Mouse (Mus musculus): ENCODE data around the gene Jph3.
A peak's percentile ranks its signal among the peaks of the same experiment; 100 is the strongest.

The Jph3 gene

GRCm38 (mm10) chr8:121729323-121729722, at the start of gene Jph3:
TSS of gene Jph3 (plus strand) at chr8:121729623.
- DNase-seq (ENCODE audit: low spot score): no peak

DNA sequence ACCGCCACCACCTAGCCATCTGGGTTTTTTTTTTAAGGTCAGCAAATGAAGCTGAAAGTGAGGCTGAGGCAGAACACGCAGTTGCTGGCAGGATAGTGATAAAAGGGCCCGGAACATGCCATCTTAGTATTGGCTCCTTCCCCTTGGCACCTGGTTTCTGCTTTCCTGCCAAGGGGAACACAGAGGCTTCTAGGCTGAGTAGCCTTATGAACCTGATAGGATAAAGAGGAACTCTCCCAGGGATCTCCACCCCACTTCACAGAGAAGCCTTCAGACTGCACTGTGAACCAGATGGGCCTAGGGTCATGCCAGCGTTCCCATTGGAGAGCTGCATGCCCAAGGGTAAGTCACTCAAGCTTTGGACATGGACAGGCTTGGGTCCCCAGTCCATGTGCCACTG, 48.5 kb upstream of the Jph3 start:
- no peak for DNase-seq (ENCODE audit: low spot score)

- no peak for DNase-seq (ENCODE audit: low spot score)
Measured at GRCm38 (mm10) chr8:121681457-121681856, 48.0 kb upstream of the Jph3 start.

- no peak for DNase-seq (ENCODE audit: low spot score)
Measured at GRCm38 (mm10) chr8:121683083-121683832, 46.2 kb upstream of the Jph3 start.

GRCm38 (mm10) chr8:121685419-121685818, 44.0 kb upstream of the Jph3 start:
- no peak for DNase-seq (ENCODE audit: low spot score)

GRCm38 (mm10) chr8:121687455-121688161, 41.8 kb upstream of the Jph3 start:
- DNase-seq (ENCODE audit: low spot score): peak; percentile 55

- DNase-seq (ENCODE audit: low spot score): no peak
Measured at GRCm38 (mm10) chr8:121688496-121688895, 40.9 kb upstream of the Jph3 start.

- no peak for DNase-seq (ENCODE audit: low spot score)
Measured at GRCm38 (mm10) chr8:121694453-121694852, 35.0 kb upstream of the Jph3 start.

GRCm38 (mm10) chr8:121695585-121696184, 33.7 kb upstream of the Jph3 start:
- no peak for DNase-seq (ENCODE audit: low spot score)

GRCm38 (mm10) chr8:121697735-121698614, 31.4 kb upstream of the Jph3 start:
- no peak for DNase-seq (ENCODE audit: low spot score)

GRCm38 (mm10) chr8:121698615-121699101, 30.8 kb upstream of the Jph3 start:
- DNase-seq (ENCODE audit: low spot score): no peak

DNA sequence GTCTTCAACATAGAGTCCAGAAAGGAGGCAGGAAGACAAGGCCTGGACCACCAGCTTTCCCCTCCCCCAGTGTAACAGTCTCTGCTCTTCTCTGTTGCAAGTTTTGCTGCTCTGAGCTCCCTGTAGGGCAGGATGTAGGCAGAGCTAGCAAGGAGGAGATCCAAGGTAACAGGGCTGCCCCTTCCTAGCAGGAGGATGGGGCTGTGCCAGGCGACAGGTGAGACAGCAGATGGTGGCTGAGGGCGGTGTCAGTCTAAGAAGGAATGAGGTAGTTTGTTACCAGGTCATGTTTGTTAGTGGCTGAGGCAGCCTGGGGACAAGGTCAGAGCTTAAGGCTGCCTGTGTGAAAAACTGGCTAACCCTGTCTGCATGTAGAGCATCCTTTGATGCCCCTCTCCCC, 29.5 kb upstream of the Jph3 start:
- no peak for DNase-seq (ENCODE audit: low spot score)

DNA sequence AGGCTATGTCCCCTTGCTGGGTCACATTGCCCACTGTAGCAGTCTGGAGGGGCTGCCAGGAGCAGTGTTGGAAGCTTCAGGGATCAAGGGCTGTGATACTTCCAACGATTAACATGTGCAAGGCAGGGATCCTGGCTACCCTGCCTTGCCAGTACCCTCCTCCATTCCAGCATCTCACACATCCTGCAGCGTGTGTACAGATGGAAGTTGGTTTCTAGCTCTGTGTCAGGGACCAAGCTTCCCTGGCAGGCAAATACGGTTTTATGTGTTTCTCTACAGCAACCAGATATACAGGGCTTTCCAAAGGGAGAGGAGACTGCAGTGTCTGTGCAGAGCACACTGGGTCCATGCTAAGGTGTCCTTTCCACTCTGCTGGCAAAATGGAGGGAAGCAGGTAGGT, 24.2 kb upstream of the Jph3 start:
- DNase-seq (ENCODE audit: low spot score): no peak

DNA sequence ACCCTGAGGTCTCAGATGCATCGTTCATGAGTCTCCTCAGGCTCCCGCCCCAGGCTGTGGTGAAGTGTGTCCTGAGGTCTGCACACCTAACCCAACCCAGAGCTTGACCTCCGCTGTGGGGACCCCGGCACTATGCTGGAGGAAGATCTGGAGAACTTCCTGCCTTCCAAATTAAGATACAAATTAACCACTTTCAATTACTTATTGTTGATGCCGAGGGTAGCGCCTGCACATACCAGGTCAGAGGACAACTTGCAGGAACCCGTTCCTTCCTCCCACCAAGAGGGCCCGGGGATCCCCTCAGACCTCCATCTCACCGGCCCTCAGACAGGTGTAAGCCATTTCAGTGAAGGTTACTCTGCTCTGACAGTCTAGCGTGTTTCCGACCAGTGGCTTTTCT, 22.5 kb upstream of the Jph3 start:
- no peak for DNase-seq (ENCODE audit: low spot score)

- no peak for DNase-seq (ENCODE audit: low spot score)
Measured at GRCm38 (mm10) chr8:121708406-121708805, 21.0 kb upstream of the Jph3 start.

DNA sequence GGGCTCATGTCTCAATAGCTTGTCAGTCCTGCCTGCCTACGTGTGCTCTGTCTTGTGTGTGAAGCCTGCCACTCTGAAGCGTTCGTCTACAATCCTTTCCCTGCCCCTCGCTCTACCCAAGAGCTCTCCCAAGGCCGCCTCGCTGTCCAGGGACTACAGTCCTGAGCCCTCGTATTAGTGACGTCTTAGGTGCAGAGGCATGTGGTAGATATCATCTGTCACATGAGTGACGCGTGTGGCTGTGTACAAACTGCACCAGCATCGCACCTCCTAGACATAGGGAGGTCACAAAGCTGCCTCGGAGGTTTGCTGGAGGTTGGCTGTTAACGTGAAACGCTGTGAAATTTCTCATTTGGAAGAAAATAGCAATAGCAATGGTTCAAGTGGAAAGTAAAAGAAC, 11.9 kb upstream of the Jph3 start:
- no peak for DNase-seq (ENCODE audit: low spot score)

- DNase-seq (ENCODE audit: low spot score): peak; percentile 91
Measured at GRCm38 (mm10) chr8:121717982-121718425, 11.4 kb upstream of the Jph3 start.

DNA sequence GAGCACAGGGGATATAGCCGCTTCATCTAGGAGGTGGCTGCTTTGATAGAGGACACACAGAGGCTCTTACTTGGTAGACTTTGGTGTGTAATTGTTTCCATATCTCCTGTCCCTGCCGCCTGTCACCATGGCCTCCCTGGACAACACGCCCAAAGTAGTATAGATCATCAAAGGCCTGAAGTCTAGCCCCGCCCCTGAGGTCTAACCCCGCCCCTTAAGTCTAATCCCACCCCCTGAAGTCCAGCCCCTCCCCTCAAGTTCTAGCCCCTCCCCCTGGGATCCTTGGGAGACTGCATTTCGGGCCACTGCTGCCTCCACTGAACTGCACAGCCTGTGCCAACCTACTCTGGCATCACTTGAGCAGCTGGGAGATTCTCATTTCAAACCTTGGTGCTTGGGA, 10.5 kb upstream of the Jph3 start:
- no peak for DNase-seq (ENCODE audit: low spot score)

- DNase-seq (ENCODE audit: low spot score): no peak
Measured at GRCm38 (mm10) chr8:121721072-121721471, 8.4 kb upstream of the Jph3 start.

DNA sequence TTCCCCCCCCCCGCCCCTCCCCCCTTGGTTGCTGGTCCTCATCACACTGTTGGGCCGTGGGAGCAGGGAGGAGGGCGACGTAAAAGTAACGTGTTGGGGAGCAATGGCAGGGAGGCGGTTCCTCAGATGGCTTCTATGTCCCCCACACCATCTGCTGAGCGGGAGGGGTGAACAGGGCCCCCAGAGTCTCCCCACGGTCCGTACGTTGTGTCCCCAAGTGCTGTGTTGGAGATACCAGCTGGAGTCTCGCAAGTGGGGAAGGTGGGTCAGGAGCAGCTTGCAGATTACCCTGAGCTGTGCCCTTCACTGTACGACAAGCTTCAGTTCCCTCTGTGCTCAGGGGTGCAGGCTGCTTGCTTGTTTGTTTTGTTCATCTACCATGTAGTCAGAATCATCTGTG, 5.6 kb upstream of the Jph3 start:
- no peak for DNase-seq (ENCODE audit: low spot score)

- no peak for DNase-seq (ENCODE audit: low spot score)
Measured at GRCm38 (mm10) chr8:121727164-121727563, 2.3 kb upstream of the Jph3 start.

GRCm38 (mm10) chr8:121729754-121730153, 331 bp downstream of the Jph3 start:
- DNase-seq (ENCODE audit: low spot score): no peak

All from left cerebral cortex, adult 11 months (tissue).